Mouse (Mus musculus): Measurements from ENCODE around the gene Rps4x. TPM values are rescaled to one million over a fixed set of nuclear protein-coding genes. Genes with fewer than 3 reads are reported as not detected.
"Not testable (repeated sequence)": the region's sequence is repeated elsewhere in the genome, so short reads cannot be mapped to it uniquely, and the experiment has no call there.

Rps4x gene
- 488 and 497 TPM in 2 replicates for polyA plus RNA-seq (2014; fragmentation: Nextera tagmentation; extraction: Ambion mirVana)

- ATAC-seq (ENCODE audit: low FRiP score, low TSS enrichment) (peak; percentile 88), DNase-seq (peak; percentile 91)
- Histone ChIP-seq H3K27me3 (ENCODE audit: control insufficient read depth, insufficient read depth, low read length) (no peaks in the 10 kb centered on the region), H3K4me2 (ENCODE audit: low read length) (peak within 1 kb of the TSS; percentile 69), H3K4me3 (replicated peaks; ENCODE audit: low read depth, low read length) (peak within 1 kb of the TSS; percentile 49), H3K9ac (replicated peaks; ENCODE audit: low read length) (peak within 1 kb of the TSS; percentile 71), H3K9me3 (ENCODE audit: control insufficient read depth, low read length) (no peaks in the 10 kb centered on the region), H3K4me1 (ENCODE audit: control insufficient read depth, insufficient read depth, low read length) (peaks cover 2% of the 10 kb centered on the region; the same call in 1 of the 2 replicates), H3K27ac (replicated peaks; ENCODE audit: low read depth, low read length) (peak within 1 kb of the TSS; percentile 86), H3K36me3 (ENCODE audit: control insufficient read depth, insufficient read depth, low read length) (peaks cover 18% of the 10 kb centered on the region)
- WGBS, result 24% methylated on average over 37 of the region's 37 CpGs
These were observed at the start of gene Rps4x for GRCm38 (mm10) chrX:102188712-102189497. Gene Rps4x, minus strand, starts transcription at chrX:102189394.

- 13% methylated on average over 1 of the region's 1 CpGs for WGBS
- no peak overlapping the region for H3K4me2 ChIP-seq (ENCODE audit: low read length)
- H3K27ac ChIP-seq (replicated peaks; ENCODE audit: low read depth, low read length), result no peak overlapping the region
- no peak for ATAC-seq (ENCODE audit: low FRiP score, low TSS enrichment)
- no peaks in the 10 kb centered on the region for H3K27me3 ChIP-seq (ENCODE audit: control insufficient read depth, insufficient read depth, low read length)
- DNase-seq, result peak; percentile 58
- no peaks in the 10 kb centered on the region for H3K9me3 ChIP-seq (ENCODE audit: control insufficient read depth, low read length)
- no peak overlapping the region for H3K9ac ChIP-seq (replicated peaks; ENCODE audit: low read length)
- no peaks in the 10 kb centered on the region for H3K4me1 ChIP-seq (ENCODE audit: control insufficient read depth, insufficient read depth, low read length)
- H3K36me3 ChIP-seq (ENCODE audit: control insufficient read depth, insufficient read depth, low read length), result no peaks in the 10 kb centered on the region
- no peak overlapping the region for H3K4me3 ChIP-seq (replicated peaks; ENCODE audit: low read depth, low read length)
These were observed 29.9 kb upstream of the Rps4x start for GRCm38 (mm10) chrX:102219126-102219525.

GRCm38 (mm10) chrX:102215356-102215755, 26.2 kb upstream of the Rps4x start:
- not testable (repeated sequence) for H3K4me2 ChIP-seq (ENCODE audit: low read length); H3K9me3 ChIP-seq (ENCODE audit: control insufficient read depth, low read length); H3K4me3 ChIP-seq (replicated peaks; ENCODE audit: low read depth, low read length); H3K27ac ChIP-seq (replicated peaks; ENCODE audit: low read depth, low read length); H3K4me1 ChIP-seq (ENCODE audit: control insufficient read depth, insufficient read depth, low read length); ATAC-seq (ENCODE audit: low FRiP score, low TSS enrichment); H3K9ac ChIP-seq (replicated peaks; ENCODE audit: low read length); H3K36me3 ChIP-seq (ENCODE audit: control insufficient read depth, insufficient read depth, low read length); H3K27me3 ChIP-seq (ENCODE audit: control insufficient read depth, insufficient read depth, low read length)
- WGBS, result 49% methylated on average over 9 of the region's 9 CpGs
- DNase-seq, result peak; percentile 8

GRCm38 (mm10) chrX:102190840-102191239, 1.6 kb upstream of the Rps4x start:
- no peak for DNase-seq
- no peaks in the 10 kb centered on the region for H3K27me3 ChIP-seq (ENCODE audit: control insufficient read depth, insufficient read depth, low read length)
- no peak overlapping the region for H3K9ac ChIP-seq (replicated peaks; ENCODE audit: low read length)
- no peak overlapping the region for H3K4me3 ChIP-seq (replicated peaks; ENCODE audit: low read depth, low read length)
- no peak overlapping the region for H3K27ac ChIP-seq (replicated peaks; ENCODE audit: low read depth, low read length)
- no peaks in the 10 kb centered on the region for H3K9me3 ChIP-seq (ENCODE audit: control insufficient read depth, low read length)
- H3K36me3 ChIP-seq (ENCODE audit: control insufficient read depth, insufficient read depth, low read length), result peaks cover 7% of the 10 kb centered on the region
- no peak overlapping the region for H3K4me2 ChIP-seq (ENCODE audit: low read length)
- H3K4me1 ChIP-seq (ENCODE audit: control insufficient read depth, insufficient read depth, low read length), result peaks cover 2% of the 10 kb centered on the region; the same call in 1 of the 2 replicates
- ATAC-seq (ENCODE audit: low FRiP score, low TSS enrichment), result no peak
- 17% methylated on average over 1 of the region's 1 CpGs for WGBS

- Histone ChIP-seq H3K4me2 (ENCODE audit: low read length) (peak overlapping the region; percentile 69; the same call in 1 of the 2 replicates), H3K9me3 (ENCODE audit: control insufficient read depth, low read length) (no peaks in the 10 kb centered on the region), H3K27me3 (ENCODE audit: control insufficient read depth, insufficient read depth, low read length) (no peaks in the 10 kb centered on the region), H3K4me1 (ENCODE audit: control insufficient read depth, insufficient read depth, low read length) (peaks cover 2% of the 10 kb centered on the region; the same call in 1 of the 2 replicates), H3K27ac (replicated peaks; ENCODE audit: low read depth, low read length) (no peak overlapping the region), H3K4me3 (replicated peaks; ENCODE audit: low read depth, low read length) (peak overlapping the region; percentile 49; the same call in 1 of the 2 replicates), H3K36me3 (ENCODE audit: control insufficient read depth, insufficient read depth, low read length) (peaks cover 12% of the 10 kb centered on the region), H3K9ac (replicated peaks; ENCODE audit: low read length) (no peak overlapping the region)
- WGBS, result 47% methylated on average over 5 of the region's 5 CpGs
- ATAC-seq (ENCODE audit: low FRiP score, low TSS enrichment) (no peak), DNase-seq (no peak)
These were observed 387 bp upstream of the Rps4x start for GRCm38 (mm10) chrX:102189581-102189980.

- Histone ChIP-seq H3K9me3 (ENCODE audit: control insufficient read depth, low read length) (no peaks in the 10 kb centered on the region), H3K4me3 (replicated peaks; ENCODE audit: low read depth, low read length) (peak overlapping the region; percentile 49; the same call in 1 of the 2 replicates), H3K27ac (replicated peaks; ENCODE audit: low read depth, low read length) (no peak overlapping the region), H3K4me2 (ENCODE audit: low read length) (peak overlapping the region; percentile 69), H3K36me3 (ENCODE audit: control insufficient read depth, insufficient read depth, low read length) (peaks cover 32% of the 10 kb centered on the region), H3K27me3 (ENCODE audit: control insufficient read depth, insufficient read depth, low read length) (no peaks in the 10 kb centered on the region), H3K4me1 (ENCODE audit: control insufficient read depth, insufficient read depth, low read length) (peaks cover 2% of the 10 kb centered on the region; the same call in 1 of the 2 replicates), H3K9ac (replicated peaks; ENCODE audit: low read length) (peak overlapping the region; percentile 31; the same call in 1 of the 2 replicates)
- ATAC-seq (ENCODE audit: low FRiP score, low TSS enrichment) (no peak), DNase-seq (no peak)
- 49% methylated on average over 11 of the region's 11 CpGs for WGBS
These were observed 2.0 kb downstream of the Rps4x start for GRCm38 (mm10) chrX:102187023-102187699.

- no peak overlapping the region for H3K4me2 ChIP-seq (ENCODE audit: low read length)
- no peak overlapping the region for H3K27ac ChIP-seq (replicated peaks; ENCODE audit: low read depth, low read length)
- no peak overlapping the region for H3K4me3 ChIP-seq (replicated peaks; ENCODE audit: low read depth, low read length)
- H3K9me3 ChIP-seq (ENCODE audit: control insufficient read depth, low read length), result no peaks in the 10 kb centered on the region
- H3K27me3 ChIP-seq (ENCODE audit: control insufficient read depth, insufficient read depth, low read length), result no peaks in the 10 kb centered on the region
- ATAC-seq (ENCODE audit: low FRiP score, low TSS enrichment), result no peak
- no peak for DNase-seq
- H3K9ac ChIP-seq (replicated peaks; ENCODE audit: low read length), result no peak overlapping the region
- peaks cover 2% of the 10 kb centered on the region; the same call in 1 of the 2 replicates for H3K4me1 ChIP-seq (ENCODE audit: control insufficient read depth, insufficient read depth, low read length)
- peaks cover 32% of the 10 kb centered on the region for H3K36me3 ChIP-seq (ENCODE audit: control insufficient read depth, insufficient read depth, low read length)
These were observed 6.6 kb downstream of the Rps4x start for GRCm38 (mm10) chrX:102182575-102182974.

- DNase-seq (no peak), ATAC-seq (ENCODE audit: low FRiP score, low TSS enrichment) (no peak)
- H3K9ac ChIP-seq (replicated peaks; ENCODE audit: low read length), result no peak overlapping the region
- H3K36me3 ChIP-seq (ENCODE audit: control insufficient read depth, insufficient read depth, low read length), result no peaks in the 10 kb centered on the region
- 93% methylated on average over 5 of the region's 5 CpGs for WGBS
- no peak overlapping the region for H3K4me3 ChIP-seq (replicated peaks; ENCODE audit: low read depth, low read length)
- no peaks in the 10 kb centered on the region for H3K27me3 ChIP-seq (ENCODE audit: control insufficient read depth, insufficient read depth, low read length)
- no peak overlapping the region for H3K27ac ChIP-seq (replicated peaks; ENCODE audit: low read depth, low read length)
- no peaks in the 10 kb centered on the region for H3K4me1 ChIP-seq (ENCODE audit: control insufficient read depth, insufficient read depth, low read length)
- no peak overlapping the region for H3K4me2 ChIP-seq (ENCODE audit: low read length)
- H3K9me3 ChIP-seq (ENCODE audit: control insufficient read depth, low read length), result no peaks in the 10 kb centered on the region
These were observed 13.5 kb downstream of the Rps4x start for GRCm38 (mm10) chrX:102175538-102176287.

Data from midbrain, embryonic 14.5 days (tissue).